Mouse (Mus musculus) lung, embryonic 16.5 days (tissue): ENCODE results near the gene 1700102P08Rik. TPM values are rescaled to one million over a fixed set of nuclear protein-coding genes. Genes with fewer than 3 reads are reported as not detected.
A peak's percentile ranks its signal among the peaks of the same experiment; 100 is the strongest.

Experiments
- ATAC-seq: fragments of 200-750 bp; cut with Nextera tagmentation; 2 replicates; pipeline ENCODE4 v1.8.0; 2017; ENCODE audit warnings: low read depth, mild to moderate bottlenecking, moderate library complexity
- H3K27ac ChIP-seq: fragments of 300-500 bp; sonication (generic); 2 replicates; pipeline ENCODE4 v1.5.1; 2014; ENCODE audit warnings: mild to moderate bottlenecking, control low read depth, low read length
- H3K27me3 ChIP-seq: fragments of 300-500 bp; sonication (generic); 2 replicates; pipeline ENCODE4 v1.6.1; 2014; ENCODE audit warnings: low read depth, low read length, mixed read lengths; ENCODE audit not compliant: control insufficient read depth, insufficient read depth
- H3K36me3 ChIP-seq: fragments of 300-500 bp; sonication (generic); 2 replicates; pipeline ENCODE4 v1.6.1; 2014; ENCODE audit warnings: low read length; ENCODE audit not compliant: control insufficient read depth, insufficient read depth
- H3K4me1 ChIP-seq: fragments of 300-500 bp; sonication (generic); replicated peaks from 2 replicates; pipeline ENCODE4 v1.6.1; 2014; ENCODE audit warnings: low read length, mixed read lengths; ENCODE audit not compliant: control insufficient read depth, insufficient read depth
- H3K4me2 ChIP-seq: fragments of 300-500 bp; sonication (generic); 2 replicates; pipeline ENCODE4 v1.6.1; 2014; ENCODE audit warnings: low read depth, low read length, control low read depth
- H3K4me3 ChIP-seq: fragments of 300-500 bp; sonication (generic); 2 replicates; pipeline ENCODE4 v1.5.1; 2014; ENCODE audit warnings: mild to moderate bottlenecking, low read length, control low read depth
- H3K9ac ChIP-seq: fragments of 300-500 bp; sonication (generic); 2 replicates; pipeline ENCODE4 v1.6.1; 2014; ENCODE audit warnings: low read length, control low read depth
- H3K9me3 ChIP-seq: fragments of 300-500 bp; sonication (generic); 2 replicates; pipeline ENCODE4 v1.6.1; 2016; ENCODE audit warnings: low read length; ENCODE audit not compliant: control insufficient read depth
- WGBS: fragments of 180-500 bp; shearing (Covaris S2); extraction: QIAGEN DNeasy Blood & Tissue Kit; methylation state at CpG from one replicate; pipeline ENCODE4 v1.1.7; 2014; 5-methylcytosine and 5-hydroxymethylcytosine counted together
- polyA plus RNA-seq: library from polyadenylated mRNA; unstranded; fragments of >200 nt; fragmentation: Nextera tagmentation; extraction: Ambion mirVana; gene quantifications from 2 replicates; pipeline ENCODE4 v1.2.1, GENCODE M21; 2015

The 1700102P08Rik gene
- 0.41 and 0.64 TPM in 2 replicates for polyA plus RNA-seq

DNA sequence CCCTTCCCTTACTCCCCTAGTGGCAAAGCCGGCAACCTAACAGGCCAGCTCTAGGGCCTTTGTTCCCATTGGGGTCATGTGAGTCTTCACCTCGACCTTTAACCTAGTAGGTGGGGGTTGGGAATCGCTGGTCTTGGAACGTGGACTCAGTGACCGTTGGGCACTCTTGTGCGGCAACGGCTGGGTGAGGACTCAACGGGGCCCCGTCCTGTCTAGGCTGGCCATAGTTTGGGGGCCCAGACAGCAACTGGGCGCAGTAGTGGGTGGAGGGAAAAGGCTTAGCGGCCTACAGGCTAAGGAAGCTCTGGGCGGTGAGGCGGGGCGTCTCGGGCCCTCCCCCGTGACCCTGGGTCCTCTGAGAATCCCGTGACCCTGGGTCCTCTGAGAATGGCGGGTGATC lies at the start of gene 1700102P08Rik:
TSS of gene 1700102P08Rik (plus strand) at position 130 of the 400 bp plus-strand sequence.
- no peak within 1 kb of the TSS for H3K27ac ChIP-seq
- no peak within 1 kb of the TSS for H3K9ac ChIP-seq
- H3K4me2 ChIP-seq = no peak within 1 kb of the TSS
- ATAC-seq = no peak
- no peaks in the 10 kb centered on the region for H3K4me1 ChIP-seq
- peaks cover 32% of the 10 kb centered on the region for H3K36me3 ChIP-seq
- no peaks in the 10 kb centered on the region for H3K27me3 ChIP-seq
- 74% methylated on average over 18 of the region's 18 CpGs for WGBS
- H3K9me3 ChIP-seq = no peaks in the 10 kb centered on the region
- H3K4me3 ChIP-seq = no peak within 1 kb of the TSS

GRCm38 (mm10) chr9:108343331-108343730 lies 49.3 kb upstream of the 1700102P08Rik start:
- Histone ChIP-seq H3K27me3 (no peaks in the 10 kb centered on the region), H3K36me3 (peaks cover 2% of the 10 kb centered on the region; the same call in 1 of the 2 replicates), H3K4me2 (no peak overlapping the region), H3K9me3 (no peaks in the 10 kb centered on the region), H3K9ac (no peak overlapping the region), H3K27ac (no peak overlapping the region), H3K4me3 (no peak overlapping the region), H3K4me1 (peaks cover 30% of the 10 kb centered on the region)
- 75% methylated on average over 3 of the region's 3 CpGs for WGBS
- no peak for ATAC-seq

- H3K27ac ChIP-seq = no peak overlapping the region
- peaks cover 2% of the 10 kb centered on the region; the same call in 1 of the 2 replicates for H3K36me3 ChIP-seq
- no peaks in the 10 kb centered on the region for H3K27me3 ChIP-seq
Observed at GRCm38 (mm10) chr9:108343835-108344234, 48.8 kb upstream of the 1700102P08Rik start.

DNA sequence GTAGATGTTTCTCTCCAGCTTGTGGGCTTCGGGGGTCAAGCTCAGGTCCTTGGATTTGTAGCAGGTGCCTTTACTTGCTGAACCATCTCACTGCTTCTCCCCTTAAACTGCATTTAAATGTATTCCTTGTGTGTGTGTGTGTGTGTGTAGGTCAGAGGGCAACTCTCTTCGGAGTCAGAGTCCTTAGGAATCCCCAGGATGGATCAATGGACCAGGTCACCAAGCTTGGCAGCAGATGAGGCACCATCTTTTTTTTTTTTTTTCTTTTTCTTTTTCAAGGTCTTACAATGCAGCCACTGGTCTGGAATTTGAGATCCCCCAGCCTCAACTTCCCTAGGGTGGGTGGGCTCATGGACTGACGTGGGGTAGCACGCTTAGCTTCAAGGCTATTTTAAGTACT lies 48.1 kb upstream of the 1700102P08Rik start:
- Histone ChIP-seq H3K27me3 (no peaks in the 10 kb centered on the region), H3K9me3 (no peaks in the 10 kb centered on the region), H3K4me3 (no peak overlapping the region), H3K9ac (no peak overlapping the region), H3K4me1 (peaks cover 33% of the 10 kb centered on the region), H3K4me2 (no peak overlapping the region), H3K27ac (no peak overlapping the region), H3K36me3 (peaks cover 2% of the 10 kb centered on the region; the same call in 1 of the 2 replicates)
- ATAC-seq = no peak
- 87% methylated on average over 4 of the region's 4 CpGs for WGBS

More at GRCm38 (mm10) chr9:108343835-108344234, 48.8 kb upstream of the 1700102P08Rik start:
- Histone ChIP-seq H3K4me3 (no peak overlapping the region), H3K9ac (no peak overlapping the region), H3K4me1 (peaks cover 31% of the 10 kb centered on the region), H3K4me2 (no peak overlapping the region), H3K9me3 (no peaks in the 10 kb centered on the region)
- ATAC-seq = no peak
- WGBS = 100% methylated on average over 1 of the region's 1 CpGs

DNA sequence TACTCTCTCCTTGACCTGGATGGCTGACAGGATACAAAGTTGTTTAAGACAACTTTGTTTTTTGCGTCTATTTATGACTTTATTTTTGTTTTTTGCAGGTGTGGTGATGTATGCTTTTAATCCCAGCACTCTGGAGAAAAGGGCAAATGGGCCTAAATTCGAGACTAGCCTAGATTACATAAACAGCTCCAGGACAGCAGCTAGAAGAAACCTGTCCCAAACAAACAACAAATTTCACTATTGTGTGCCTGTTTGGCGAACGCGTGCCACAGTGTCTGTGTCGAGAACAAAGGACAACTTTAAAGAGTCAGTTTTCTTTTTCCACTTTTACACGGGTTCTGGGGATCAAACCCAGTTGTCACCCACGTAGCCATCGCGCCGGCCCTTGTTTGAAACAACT lies 45.6 kb upstream of the 1700102P08Rik start:
- WGBS = 4% methylated on average over 11 of the region's 11 CpGs
- ATAC-seq = no peak; the same call in 1 of the 2 replicates

DNA sequence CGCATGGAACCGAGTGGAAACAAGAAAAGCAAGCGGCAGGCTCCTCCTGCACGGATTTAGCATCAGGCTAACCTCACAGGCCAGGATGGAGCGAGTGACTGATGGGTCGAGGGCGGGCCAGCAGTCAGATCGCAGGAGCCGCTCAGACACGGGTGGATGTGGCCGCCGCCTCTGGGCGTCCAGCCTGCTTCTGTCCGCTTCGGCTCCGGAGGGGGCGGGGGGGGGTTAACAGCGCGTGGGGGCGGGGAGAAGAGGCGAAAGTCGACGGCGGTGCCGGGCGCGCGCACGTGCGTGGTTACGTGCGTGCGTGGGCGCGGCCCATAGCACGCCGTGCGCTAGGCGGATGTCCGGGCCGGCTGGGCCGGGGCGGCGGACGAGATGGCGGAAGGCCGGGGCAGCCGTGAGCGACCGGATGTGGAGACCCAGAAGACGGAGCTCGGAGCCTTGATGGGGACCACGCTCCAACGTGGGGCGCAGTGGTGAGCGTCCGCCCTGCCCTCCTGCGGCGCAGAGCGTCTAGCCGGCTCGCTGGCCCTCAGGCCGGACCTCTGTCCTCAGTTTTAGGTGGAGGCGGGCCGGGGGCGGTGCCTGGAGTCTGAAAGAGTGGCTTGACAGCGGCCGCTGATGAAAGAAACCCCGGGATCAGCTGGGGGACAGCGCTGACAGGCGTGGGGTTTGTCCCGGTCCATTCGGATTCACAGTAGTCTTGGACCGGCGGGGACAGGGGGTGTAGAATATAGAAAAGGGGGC lies 44.9 kb upstream of the 1700102P08Rik start, which contains the start of gene Usp4:
TSS of gene Usp4 (plus strand) at position 314 of the 750 bp plus-strand sequence.
- Histone ChIP-seq H3K27me3 (no peaks in the 10 kb centered on the region), H3K4me3 (peak within 1 kb of the TSS; percentile 97), H3K9me3 (no peaks in the 10 kb centered on the region), H3K36me3 (peaks cover 18% of the 10 kb centered on the region), H3K4me2 (peak within 1 kb of the TSS; percentile 84), H3K4me1 (peaks cover 11% of the 10 kb centered on the region), H3K27ac (peak within 1 kb of the TSS; percentile 97), H3K9ac (peak within 1 kb of the TSS; percentile 91)
- ATAC-seq = peak; percentile 97
- under 1% methylated on average over 69 of the region's 75 CpGs for WGBS

More for the DNA sequence above, 45.6 kb upstream of the 1700102P08Rik start:
- H3K4me2 ChIP-seq = peak overlapping the region; percentile 73
- H3K4me1 ChIP-seq = peaks cover 14% of the 10 kb centered on the region
- peak overlapping the region; percentile 97 for H3K27ac ChIP-seq
- no peaks in the 10 kb centered on the region for H3K9me3 ChIP-seq
- H3K27me3 ChIP-seq = no peaks in the 10 kb centered on the region
- H3K9ac ChIP-seq = peak overlapping the region; percentile 91
- H3K36me3 ChIP-seq = peaks cover 14% of the 10 kb centered on the region
- H3K4me3 ChIP-seq = peak overlapping the region; percentile 97

- H3K9me3 ChIP-seq = no peaks in the 10 kb centered on the region
- no peaks in the 10 kb centered on the region for H3K27me3 ChIP-seq
- WGBS = 4% methylated on average over 14 of the region's 14 CpGs
- H3K4me1 ChIP-seq = peaks cover 11% of the 10 kb centered on the region
- peak overlapping the region; percentile 84 for H3K4me2 ChIP-seq
- peak overlapping the region; percentile 97 for H3K4me3 ChIP-seq
- H3K27ac ChIP-seq = peak overlapping the region; percentile 97
- ATAC-seq = no peak
- peaks cover 23% of the 10 kb centered on the region for H3K36me3 ChIP-seq
- peak overlapping the region; percentile 91 for H3K9ac ChIP-seq
Observed at GRCm38 (mm10) chr9:108348290-108348680, 44.3 kb upstream of the 1700102P08Rik start.

DNA sequence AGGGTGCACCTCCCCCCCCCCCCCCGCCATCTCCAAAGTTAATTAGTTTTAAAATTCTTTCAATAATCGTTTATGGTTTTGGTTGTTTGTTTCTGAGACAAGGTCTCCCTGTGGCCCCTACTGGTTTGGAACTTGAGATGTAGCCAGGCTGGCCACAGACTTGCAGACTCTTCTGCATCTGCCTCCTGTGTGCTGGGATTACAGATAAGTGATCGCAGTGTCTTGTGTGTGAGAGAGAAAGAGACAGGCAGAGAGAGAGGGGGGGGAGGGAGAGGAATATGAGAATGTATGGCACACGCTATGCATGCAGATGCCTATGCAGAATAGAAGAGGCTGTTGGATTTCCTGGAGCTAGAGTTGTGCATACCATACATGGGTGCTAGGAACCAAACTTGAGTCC lies 42.9 kb upstream of the 1700102P08Rik start:
- no peak for ATAC-seq
- H3K4me3 ChIP-seq = no peak overlapping the region

GRCm38 (mm10) chr9:108378234-108378633 lies 14.4 kb upstream of the 1700102P08Rik start:
- Histone ChIP-seq H3K4me1 (no peaks in the 10 kb centered on the region), H3K27ac (no peak overlapping the region), H3K9me3 (no peaks in the 10 kb centered on the region), H3K9ac (no peak overlapping the region), H3K27me3 (no peaks in the 10 kb centered on the region), H3K4me2 (no peak overlapping the region), H3K36me3 (peaks cover 60% of the 10 kb centered on the region), H3K4me3 (no peak overlapping the region)
- WGBS = 71% methylated on average over 9 of the region's 9 CpGs
- no peak for ATAC-seq

More for the DNA sequence above, 42.9 kb upstream of the 1700102P08Rik start:
- Histone ChIP-seq H3K4me2 (no peak overlapping the region), H3K36me3 (peaks cover 31% of the 10 kb centered on the region), H3K4me1 (peaks cover 11% of the 10 kb centered on the region), H3K9me3 (no peaks in the 10 kb centered on the region), H3K27ac (no peak overlapping the region), H3K9ac (no peak overlapping the region), H3K27me3 (no peaks in the 10 kb centered on the region)
- WGBS = 91% methylated on average over 4 of the region's 4 CpGs
